Mouse (Mus musculus): ENCODE measurements around the gene Znhit2. TPM values are rescaled to one million over a fixed set of nuclear protein-coding genes. Genes with fewer than 3 reads are reported as not detected.

Znhit2 gene
- polyA plus RNA-seq, 1 experiment from 2014 or later, result 40.0 TPM

- H3K4me1 ChIP-seq (ENCODE audit: control insufficient read depth, insufficient read depth, low read length), result peaks cover 14% of the 10 kb centered on the region
- peaks cover 11% of the 10 kb centered on the region for H3K36me3 ChIP-seq (ENCODE audit: control insufficient read depth, insufficient read depth, low read length)
- H3K4me3 ChIP-seq (ENCODE audit: low read depth, low read length), result no peak within 1 kb of the TSS
- H3K9ac ChIP-seq (ENCODE audit: low read length), result no peak within 1 kb of the TSS
- DNase-seq (ENCODE audit: low spot score, missing footprints) (no peak), ATAC-seq (ENCODE audit: low FRiP score) (no peak)
- no peak within 1 kb of the TSS for H3K4me2 ChIP-seq
- no peaks in the 10 kb centered on the region for H3K9me3 ChIP-seq (ENCODE audit: control insufficient read depth, low read length)
- no peaks in the 10 kb centered on the region for H3K27me3 ChIP-seq (ENCODE audit: control insufficient read depth, insufficient read depth, low read length)
- 93% methylated on average over 12 of the region's 12 CpGs for WGBS
- H3K27ac ChIP-seq (ENCODE audit: low read depth, low read length), result no peak within 1 kb of the TSS
Observed at GRCm38 (mm10) chr19:6079983-6080480, 19.0 kb downstream of the Znhit2 start, which contains the start of gene Tmem262. Tmem262 (plus strand) TSS chr19:6080033.

- Histone ChIP-seq H3K27ac (ENCODE audit: low read depth, low read length) (no peak within 1 kb of the TSS), H3K27me3 (ENCODE audit: control insufficient read depth, insufficient read depth, low read length) (no peaks in the 10 kb centered on the region), H3K4me1 (ENCODE audit: control insufficient read depth, insufficient read depth, low read length) (peaks cover 12% of the 10 kb centered on the region), H3K9ac (ENCODE audit: low read length) (no peak within 1 kb of the TSS), H3K36me3 (ENCODE audit: control insufficient read depth, insufficient read depth, low read length) (peaks cover 11% of the 10 kb centered on the region), H3K4me3 (ENCODE audit: low read depth, low read length) (no peak within 1 kb of the TSS), H3K9me3 (ENCODE audit: control insufficient read depth, low read length) (no peaks in the 10 kb centered on the region), H3K4me2 (no peak within 1 kb of the TSS)
- ATAC-seq (ENCODE audit: low FRiP score) (no peak), DNase-seq (ENCODE audit: low spot score, missing footprints) (no peak)
- 91% methylated on average over 9 of the region's 9 CpGs for WGBS
Observed at GRCm38 (mm10) chr19:6082156-6082555, 21.2 kb downstream of the Znhit2 start, which contains the start of gene Gm28374. Gm28374 (minus strand) TSS chr19:6082256.

GRCm38 (mm10) chr19:6084478-6085248 lies 23.7 kb downstream of the Znhit2 start, which contains the start of the genes Zfpl1 and Cdca5:
Zfpl1 (minus strand) TSS chr19:6084956.
Cdca5 (plus strand) TSS chr19:6084983.
- Histone ChIP-seq H3K36me3 (ENCODE audit: control insufficient read depth, insufficient read depth, low read length) (peaks cover 12% of the 10 kb centered on the region), H3K4me3 (ENCODE audit: low read depth, low read length) (peak within 1 kb of the TSS; percentile 80), H3K27ac (ENCODE audit: low read depth, low read length) (peak within 1 kb of the TSS; percentile 30; the same call in 1 of the 2 replicates), H3K9ac (ENCODE audit: low read length) (peak within 1 kb of the TSS; percentile 77), H3K4me1 (ENCODE audit: control insufficient read depth, insufficient read depth, low read length) (peaks cover 12% of the 10 kb centered on the region), H3K9me3 (ENCODE audit: control insufficient read depth, low read length) (no peaks in the 10 kb centered on the region), H3K4me2 (peak within 1 kb of the TSS; percentile 80), H3K27me3 (ENCODE audit: control insufficient read depth, insufficient read depth, low read length) (no peaks in the 10 kb centered on the region)
- under 1% methylated on average over 58 of the region's 58 CpGs for WGBS
- ATAC-seq (ENCODE audit: low FRiP score), result peak; percentile 92
- DNase-seq (ENCODE audit: low spot score, missing footprints), result peak; percentile 100

GRCm38 (mm10) chr19:6085417-6085879 lies 24.5 kb downstream of the Znhit2 start:
- Histone ChIP-seq H3K9me3 (ENCODE audit: control insufficient read depth, low read length) (no peaks in the 10 kb centered on the region), H3K4me2 (peak overlapping the region; percentile 80), H3K4me3 (ENCODE audit: low read depth, low read length) (peak overlapping the region; percentile 80), H3K27ac (ENCODE audit: low read depth, low read length) (no peak overlapping the region; the same call in 1 of the 2 replicates), H3K36me3 (ENCODE audit: control insufficient read depth, insufficient read depth, low read length) (peaks cover 13% of the 10 kb centered on the region), H3K27me3 (ENCODE audit: control insufficient read depth, insufficient read depth, low read length) (no peaks in the 10 kb centered on the region), H3K4me1 (ENCODE audit: control insufficient read depth, insufficient read depth, low read length) (peaks cover 12% of the 10 kb centered on the region), H3K9ac (ENCODE audit: low read length) (peak overlapping the region; percentile 70)
- ATAC-seq (ENCODE audit: low FRiP score), result peak; percentile 81
- WGBS, result under 1% methylated on average over 17 of the region's 17 CpGs
- DNase-seq (ENCODE audit: low spot score, missing footprints), result peak; percentile 94

- H3K27ac ChIP-seq (ENCODE audit: low read depth, low read length), result no peak overlapping the region
- peaks cover 8% of the 10 kb centered on the region for H3K4me1 ChIP-seq (ENCODE audit: control insufficient read depth, insufficient read depth, low read length)
- peaks cover 10% of the 10 kb centered on the region; the same call in 1 of the 2 replicates for H3K36me3 ChIP-seq (ENCODE audit: control insufficient read depth, insufficient read depth, low read length)
- no peaks in the 10 kb centered on the region for H3K9me3 ChIP-seq (ENCODE audit: control insufficient read depth, low read length)
- ATAC-seq (ENCODE audit: low FRiP score), result no peak
- H3K4me2 ChIP-seq, result no peak overlapping the region
- H3K9ac ChIP-seq (ENCODE audit: low read length), result no peak overlapping the region
- H3K4me3 ChIP-seq (ENCODE audit: low read depth, low read length), result no peak overlapping the region
- no peak for DNase-seq (ENCODE audit: low spot score, missing footprints)
- 96% methylated on average over 13 of the region's 13 CpGs for WGBS
- H3K27me3 ChIP-seq (ENCODE audit: control insufficient read depth, insufficient read depth, low read length), result no peaks in the 10 kb centered on the region
Observed at GRCm38 (mm10) chr19:6088841-6089240, 27.8 kb downstream of the Znhit2 start.

- Histone ChIP-seq H3K4me2 (no peak within 1 kb of the TSS), H3K4me1 (ENCODE audit: control insufficient read depth, insufficient read depth, low read length) (no peaks in the 10 kb centered on the region), H3K9me3 (ENCODE audit: control insufficient read depth, low read length) (no peaks in the 10 kb centered on the region), H3K9ac (ENCODE audit: low read length) (no peak within 1 kb of the TSS), H3K4me3 (ENCODE audit: low read depth, low read length) (no peak within 1 kb of the TSS), H3K27me3 (ENCODE audit: control insufficient read depth, insufficient read depth, low read length) (no peaks in the 10 kb centered on the region), H3K27ac (ENCODE audit: low read depth, low read length) (no peak within 1 kb of the TSS), H3K36me3 (ENCODE audit: control insufficient read depth, insufficient read depth, low read length) (peaks cover 15% of the 10 kb centered on the region)
- no peak for ATAC-seq (ENCODE audit: low FRiP score)
- no peak for DNase-seq (ENCODE audit: low spot score, missing footprints)
- 95% methylated on average over 7 of the region's 7 CpGs for WGBS
Observed at GRCm38 (mm10) chr19:6094119-6094518, 33.1 kb downstream of the Znhit2 start, which contains the start of gene AC131692.1. AC131692.1 (plus strand) TSS chr19:6094419.

GRCm38 (mm10) chr19:6097847-6098246 lies 36.9 kb downstream of the Znhit2 start:
- no peak overlapping the region for H3K4me3 ChIP-seq (ENCODE audit: low read depth, low read length)
- no peak overlapping the region for H3K9ac ChIP-seq (ENCODE audit: low read length)
- no peaks in the 10 kb centered on the region for H3K27me3 ChIP-seq (ENCODE audit: control insufficient read depth, insufficient read depth, low read length)
- no peaks in the 10 kb centered on the region for H3K4me1 ChIP-seq (ENCODE audit: control insufficient read depth, insufficient read depth, low read length)
- no peaks in the 10 kb centered on the region for H3K9me3 ChIP-seq (ENCODE audit: control insufficient read depth, low read length)
- H3K27ac ChIP-seq (ENCODE audit: low read depth, low read length), result no peak overlapping the region
- DNase-seq (ENCODE audit: low spot score, missing footprints) (no peak), ATAC-seq (ENCODE audit: low FRiP score) (no peak)
- H3K36me3 ChIP-seq (ENCODE audit: control insufficient read depth, insufficient read depth, low read length), result peaks cover 6% of the 10 kb centered on the region
- 89% methylated on average over 3 of the region's 3 CpGs for WGBS
- H3K4me2 ChIP-seq, result no peak overlapping the region

- no peaks in the 10 kb centered on the region for H3K4me1 ChIP-seq (ENCODE audit: control insufficient read depth, insufficient read depth, low read length)
- no peaks in the 10 kb centered on the region; the same call in none of the 2 replicates for H3K36me3 ChIP-seq (ENCODE audit: control insufficient read depth, insufficient read depth, low read length)
- H3K9me3 ChIP-seq (ENCODE audit: control insufficient read depth, low read length), result no peaks in the 10 kb centered on the region
- ATAC-seq (ENCODE audit: low FRiP score) (no peak), DNase-seq (ENCODE audit: low spot score, missing footprints) (peak; percentile 47)
- no peak overlapping the region for H3K4me2 ChIP-seq
- no peak overlapping the region for H3K9ac ChIP-seq (ENCODE audit: low read length)
- H3K4me3 ChIP-seq (ENCODE audit: low read depth, low read length), result no peak overlapping the region
- H3K27me3 ChIP-seq (ENCODE audit: control insufficient read depth, insufficient read depth, low read length), result no peaks in the 10 kb centered on the region
- WGBS, result 76% methylated on average over 6 of the region's 6 CpGs
- no peak overlapping the region for H3K27ac ChIP-seq (ENCODE audit: low read depth, low read length)
Observed at GRCm38 (mm10) chr19:6101186-6101585, 40.2 kb downstream of the Znhit2 start.

All from midbrain, embryonic 11.5 days (tissue).